Mouse (Mus musculus) ES-E14 (cell line): ENCODE results near the gene Hist1h4b. TPM values are rescaled to one million over a fixed set of nuclear protein-coding genes. Genes with fewer than 3 reads are reported as not detected.
A peak's percentile ranks its signal among the peaks of the same experiment; 100 is the strongest.
"Not testable (repeated sequence)": the region's sequence is repeated elsewhere in the genome, so short reads cannot be mapped to it uniquely, and the experiment has no call there.

ENCODE experiments used
- DNase-seq: peaks from one replicate; pipeline ENCODE4 v3.0.0-alpha.2; 2013; ENCODE audit warnings: low read depth, low spot score
- H3K27ac ChIP-seq: 2 replicates; pipeline ENCODE4 v1.5.1; 2012; ENCODE audit warnings: low read depth, mild to moderate bottlenecking, low read length, moderate library complexity, mixed read lengths; ENCODE audit not compliant: poor library complexity, insufficient read depth, severe bottlenecking
- H3K36me3 ChIP-seq: 2 replicates; pipeline ENCODE4 v1.6.1; 2012; ENCODE audit warnings: mild to moderate bottlenecking, low read length, moderate library complexity, mixed read lengths; ENCODE audit not compliant: control insufficient read depth, poor library complexity, insufficient read depth, severe bottlenecking
- H3K4me1 ChIP-seq, 2 experiments: fragments of 150-350 bp in 1 of 2; sonication (generic) in 1 of 2; 2 replicates each; pipeline ENCODE4 v1.6.1; 2012; ENCODE audit warnings: low read length in 2 of 2, mild to moderate bottlenecking in 1 of 2, mixed read lengths in 1 of 2; ENCODE audit not compliant: control insufficient read depth in 2 of 2, insufficient read depth in 2 of 2, poor library complexity in 1 of 2
- H3K4me3 ChIP-seq, 2 experiments: fragments of 150-350 bp in 1 of 2; sonication (generic) in 1 of 2; 2 replicates each; pipeline ENCODE4 v1.5.1; 2012; ENCODE audit warnings: low read length in 2 of 2, low read depth in 1 of 2, mild to moderate bottlenecking in 1 of 2, mixed read lengths in 1 of 2; ENCODE audit not compliant: insufficient read depth in 1 of 2, poor library complexity in 1 of 2, severe bottlenecking in 1 of 2
- H3K9ac ChIP-seq: 2 replicates; pipeline ENCODE4 v1.6.1; 2012; ENCODE audit warnings: low read depth, mild to moderate bottlenecking, low read length, mixed read lengths; ENCODE audit not compliant: poor library complexity, insufficient read depth, severe bottlenecking
- H3K9me3 ChIP-seq: fragments of 150-350 bp; sonication (generic); 2 replicates; pipeline ENCODE4 v1.6.1; 2012; ENCODE audit warnings: low read depth, mild to moderate bottlenecking, low read length; ENCODE audit not compliant: control insufficient read depth, insufficient read depth
- CHD2 ChIP-seq: IDR thresholded peaks from 2 replicates; pipeline ENCODE4 v1.6.1; 2014; ENCODE audit warnings: mild to moderate bottlenecking, low read depth, low read length, inconsistent platforms
- HCFC1 ChIP-seq: IDR thresholded peaks from 2 replicates; pipeline ENCODE4 v1.6.1; 2012; ENCODE audit warnings: low read length, inconsistent platforms, borderline replicate concordance; ENCODE audit not compliant: insufficient read depth
- MAFK ChIP-seq: IDR thresholded peaks from 2 replicates; pipeline ENCODE4 v1.6.1; 2014; ENCODE audit warnings: mild to moderate bottlenecking, low read depth, low read length, inconsistent platforms; ENCODE audit not compliant: insufficient read depth
- ZC3H11A ChIP-seq: IDR thresholded peaks from 2 replicates; pipeline ENCODE4 v1.6.1; 2012; ENCODE audit warnings: low read depth, mild to moderate bottlenecking, inconsistent platforms, low read length, borderline replicate concordance
- ZNF384 ChIP-seq: IDR thresholded peaks from 2 replicates; pipeline ENCODE4 v1.6.1; 2012; ENCODE audit warnings: low read depth, low read length, inconsistent platforms
- in situ Hi-C, 2 experiments: fragments of 600-800 bp; cut with MboI; formaldehyde crosslinking; loops; one replicate each; pipeline ENCODE4 v1.15.1; 2025; ENCODE audit warnings: low sequenced_read_pairs in 2 of 2, inconsistent platforms in 1 of 2; ENCODE audit not compliant: unreplicated experiment in 2 of 2
- total RNA-seq: library from RNA; depleted of rRNA; stranded (reverse); fragments of 300-350 nt; gene quantifications from 2 replicates; pipeline ENCODE4 v1.2.3, GENCODE M21; 2012

The Hist1h4b gene
- total RNA-seq, 1 experiment = 1,339 TPM

DNA sequence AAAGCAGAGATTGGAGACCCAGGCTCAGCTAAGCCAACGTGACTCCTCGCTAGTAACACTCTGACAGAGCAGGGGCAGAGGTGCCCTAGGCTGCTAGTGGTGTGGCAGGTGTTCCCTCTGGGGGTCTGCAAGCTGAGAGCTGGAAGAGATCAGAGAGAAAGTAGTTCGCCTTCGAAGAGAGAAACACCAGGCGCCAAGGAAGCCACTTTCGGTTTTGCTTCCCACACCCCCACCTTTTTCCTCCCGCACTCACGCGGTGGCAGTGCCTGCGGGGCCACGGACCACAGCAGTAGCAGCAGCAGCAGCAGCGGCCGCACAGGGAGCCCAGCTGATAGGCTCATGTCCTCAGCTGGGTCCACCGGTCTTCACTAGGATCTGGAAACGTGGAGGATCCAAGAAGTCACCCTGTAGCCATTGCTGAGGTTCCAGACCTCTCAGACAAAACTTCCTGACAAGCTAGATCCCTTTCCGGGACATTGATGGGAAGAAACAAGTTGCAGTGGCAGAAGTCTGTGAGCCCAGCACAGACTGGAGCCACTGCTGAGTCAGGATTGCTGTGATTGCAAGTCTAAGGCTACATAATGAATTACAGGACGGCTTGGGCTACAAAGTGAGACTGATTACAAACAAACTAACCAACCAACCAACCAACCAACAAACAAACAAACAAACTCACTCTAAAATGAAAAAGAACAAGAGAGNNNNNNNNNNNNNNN is 46.3 kb upstream of the Hist1h4b start, which contains the start of gene Hfe:
Gene Hfe, minus strand, starts transcription at position 481 of the 716 bp plus-strand sequence.
- TF ChIP-seq HCFC1 (no peak), MAFK (no peak), ZC3H11A (no peak), CHD2 (no peak), ZNF384 (no peak)
- in situ Hi-C loops = no loop called here
- Histone ChIP-seq H3K9ac (peak within 1 kb of the TSS; percentile 19; the same call in 1 of the 2 replicates), H3K4me1 (peaks cover 4 to 5% of the 10 kb centered on the region in 2 experiments; a peak in 2 of 4 replicates), H3K27ac (no peak within 1 kb of the TSS), H3K9me3 (no peaks in the 10 kb centered on the region), H3K4me3 (peak within 1 kb of the TSS; percentile 13 to 41; a peak in 3 of 4 replicates), H3K36me3 (no peaks in the 10 kb centered on the region)
- DNase-seq = no peak

DNA sequence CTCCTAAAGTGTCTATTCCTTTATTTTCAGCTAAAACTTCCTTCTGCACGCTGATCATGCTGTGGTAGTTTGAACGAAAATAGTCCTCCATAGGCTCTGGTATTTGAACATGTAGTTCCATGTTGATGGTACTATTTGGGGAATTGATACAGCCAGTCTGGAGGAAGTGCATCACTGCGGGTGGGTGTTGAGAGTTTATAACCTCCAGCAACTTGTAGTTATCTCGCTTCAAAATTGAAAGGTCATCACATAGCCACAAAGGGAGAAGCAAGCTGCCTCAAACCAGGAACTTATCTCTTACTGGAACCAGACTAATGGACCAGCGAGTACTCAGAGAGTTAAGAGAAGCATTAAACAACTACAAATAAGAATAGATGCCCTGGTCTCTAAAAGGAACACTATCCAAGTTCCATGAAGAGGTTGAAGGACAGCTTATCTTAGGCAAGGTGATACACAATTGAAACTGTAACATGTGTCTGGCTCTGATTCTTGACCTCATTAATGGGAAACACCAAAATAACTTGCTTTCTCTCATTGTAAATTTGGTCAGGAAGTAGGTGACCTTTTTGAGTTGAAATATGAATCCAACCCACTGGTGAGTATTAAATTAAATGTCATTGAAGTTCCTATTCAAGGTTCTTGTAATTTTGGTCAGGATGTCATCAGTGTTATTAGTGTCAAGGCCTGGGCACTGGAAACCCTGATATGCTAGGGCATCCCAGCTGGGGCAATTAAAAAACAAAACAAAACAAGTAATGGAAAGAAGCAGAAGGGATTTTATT is 40.4 kb upstream of the Hist1h4b start:
- no peak for DNase-seq
- H3K9ac ChIP-seq = no peak overlapping the region
- no peak overlapping the region for H3K4me3 ChIP-seq
- in situ Hi-C loops = no loop called here
- no peaks in the 10 kb centered on the region for H3K9me3 ChIP-seq
- no peaks in the 10 kb centered on the region for H3K36me3 ChIP-seq
- no peak overlapping the region for H3K27ac ChIP-seq
- TF ChIP-seq CHD2 (no peak), ZC3H11A (no peak), ZNF384 (no peak), MAFK (no peak)
- no peaks in the 10 kb centered on the region; a peak in 1 of 4 replicates for H3K4me1 ChIP-seq

DNA sequence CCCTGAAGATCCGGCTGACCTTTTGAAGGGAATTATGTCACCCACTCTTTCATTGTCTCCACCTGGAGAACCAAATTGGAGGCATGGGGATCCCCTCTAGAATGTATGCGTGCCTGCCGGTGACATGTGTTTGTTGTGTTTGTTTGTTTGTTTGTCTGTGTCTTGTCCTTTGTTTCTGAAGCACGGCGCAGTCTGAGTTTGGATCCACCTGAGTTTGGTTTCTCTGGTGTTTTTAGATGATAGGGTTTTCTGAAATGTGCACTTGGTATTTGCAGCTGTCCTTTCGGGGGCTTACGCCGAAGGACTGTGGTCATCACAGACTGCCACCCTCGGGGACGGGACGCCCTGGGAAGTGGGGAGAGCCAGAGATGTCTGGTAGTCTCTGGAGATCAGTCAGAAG is 39.6 kb upstream of the Hist1h4b start:
- no peak for DNase-seq
- H3K9me3 ChIP-seq = no peaks in the 10 kb centered on the region
- H3K4me3 ChIP-seq = no peak overlapping the region
- no peaks in the 10 kb centered on the region for H3K36me3 ChIP-seq
- TF ChIP-seq CHD2 = no peak
- no peak for TF ChIP-seq ZNF384
- no peak for TF ChIP-seq HCFC1
- TF ChIP-seq MAFK = no peak
- TF ChIP-seq ZC3H11A = no peak
- no peaks in the 10 kb centered on the region; a peak in 1 of 4 replicates for H3K4me1 ChIP-seq
- H3K9ac ChIP-seq = no peak overlapping the region
- in situ Hi-C loops = no loop called here
- H3K27ac ChIP-seq = no peak overlapping the region

DNA sequence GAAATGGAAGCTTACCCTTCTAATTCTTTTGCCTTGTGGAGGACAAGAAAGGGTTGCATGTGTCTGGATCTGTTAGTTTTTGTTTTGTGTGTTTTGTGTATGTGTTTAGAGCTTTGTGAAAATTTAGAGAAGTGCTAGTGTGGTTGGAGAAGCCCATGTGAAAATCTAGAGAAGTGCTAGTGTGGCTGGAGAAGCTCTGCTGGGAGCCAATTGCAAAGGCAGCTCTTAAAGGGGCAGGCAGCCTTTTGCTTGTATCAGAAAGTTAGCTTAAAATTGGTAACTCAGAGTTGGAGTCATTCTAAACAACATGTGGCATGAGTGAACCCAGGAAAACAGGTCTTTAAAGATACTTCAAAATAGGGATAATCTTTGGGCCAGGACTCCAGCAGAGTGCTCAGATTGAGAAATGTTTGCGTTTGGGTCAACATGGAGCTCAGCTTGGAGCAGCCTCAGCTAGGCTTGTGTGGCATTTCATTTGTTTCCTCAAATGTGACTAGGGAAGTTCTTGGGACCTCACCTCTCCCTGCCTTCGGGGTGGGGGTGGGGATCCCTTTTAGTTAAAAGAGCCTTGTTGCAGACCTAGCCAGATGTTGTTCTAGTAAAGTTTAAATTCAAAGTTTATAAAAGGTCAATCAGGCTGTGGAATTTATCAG is 39.1 kb upstream of the Hist1h4b start:
- H3K4me3 ChIP-seq, H3K9me3 ChIP-seq, H3K27ac ChIP-seq, H3K4me1 ChIP-seq, DNase-seq, in situ Hi-C loops, H3K36me3 ChIP-seq, H3K9ac ChIP-seq: not testable (repeated sequence)
